Mouse (Mus musculus): Measurements from ENCODE around the gene Cables2.

Gene Cables2

GRCm38 (mm10) chr2:180273394-180274244 is at the start of gene Cables2:
Gene Cables2 (minus strand): TSS chr2:180273496.
- peak; percentile 77 for DNase-seq (ENCODE audit: low spot score)

DNA sequence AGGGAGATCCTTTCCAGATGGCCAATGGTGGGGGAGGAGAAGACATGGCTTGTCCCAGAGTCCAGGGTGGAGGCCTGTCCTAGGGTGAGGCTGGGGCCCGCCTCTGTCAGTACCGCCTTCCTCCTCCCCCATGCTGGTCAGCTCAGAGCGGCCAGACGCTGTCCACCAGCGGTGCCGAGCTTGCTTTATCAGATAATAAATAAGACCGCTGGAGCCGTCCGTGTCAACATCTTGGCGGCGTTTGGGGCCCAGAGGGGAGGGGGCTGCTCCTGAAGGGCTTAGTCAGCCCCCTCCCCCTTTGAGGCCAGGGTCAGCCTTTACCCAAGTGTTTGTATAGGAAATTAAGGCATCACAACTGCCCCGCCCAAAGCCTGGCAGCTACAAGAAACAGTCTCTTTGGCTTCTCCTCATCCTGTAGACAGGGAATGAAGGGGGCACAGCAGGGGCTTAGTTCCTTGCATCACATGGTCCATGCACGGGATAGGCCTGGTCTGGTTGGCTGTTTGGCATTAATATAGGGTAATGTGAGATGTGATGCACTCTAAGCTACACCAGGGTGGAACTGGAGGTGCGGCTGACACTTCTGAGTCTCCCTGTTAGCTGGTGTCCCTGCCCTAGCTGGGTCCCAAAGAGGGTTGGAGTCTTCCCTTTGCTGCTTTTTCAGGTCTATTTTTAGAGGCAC is 49.5 kb upstream of the Cables2 start:
- DNase-seq (ENCODE audit: low spot score): no peak

- DNase-seq (ENCODE audit: low spot score): no peak
Measured at GRCm38 (mm10) chr2:180320216-180320615, 46.9 kb upstream of the Cables2 start.

DNA sequence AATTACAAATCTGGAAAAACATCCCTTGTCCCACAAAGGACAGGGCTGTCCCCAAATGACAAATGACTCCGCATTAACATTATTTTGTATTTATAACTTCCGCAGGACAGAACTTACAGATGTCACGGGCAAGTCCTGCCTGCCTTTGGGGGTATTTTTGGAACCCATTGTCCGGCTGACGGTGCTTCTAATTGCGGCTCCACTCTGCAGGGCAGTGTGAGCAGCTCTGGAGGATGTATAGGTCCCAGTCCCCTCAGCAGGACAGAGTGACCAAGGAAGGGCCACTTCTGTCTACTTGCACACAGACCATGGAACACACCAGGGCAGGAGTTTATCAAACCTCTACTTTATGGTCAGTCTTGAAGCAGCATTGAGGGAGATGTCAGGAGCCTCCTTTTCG is 44.3 kb upstream of the Cables2 start:
- DNase-seq (ENCODE audit: low spot score): no peak

DNA sequence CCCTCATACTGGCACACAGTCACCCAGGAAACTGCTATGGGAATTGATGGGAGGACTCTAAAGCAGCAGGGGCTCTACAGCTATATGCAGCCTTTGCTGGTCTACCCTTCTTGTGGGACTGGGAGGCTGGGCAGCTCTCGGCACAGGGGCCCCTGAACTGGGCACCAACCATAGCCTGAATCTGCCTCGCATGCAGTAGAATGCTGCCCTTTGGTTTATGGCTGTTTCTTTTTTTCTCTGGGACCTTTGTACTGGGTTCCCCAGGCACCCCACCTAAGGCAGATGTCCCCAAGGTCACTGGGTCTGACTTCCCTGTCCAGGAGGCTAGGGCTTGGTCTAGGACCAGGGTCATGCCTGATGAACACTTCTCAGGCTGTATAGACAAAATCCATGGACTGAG is 41.0 kb upstream of the Cables2 start:
- DNase-seq (ENCODE audit: low spot score): no peak

DNA sequence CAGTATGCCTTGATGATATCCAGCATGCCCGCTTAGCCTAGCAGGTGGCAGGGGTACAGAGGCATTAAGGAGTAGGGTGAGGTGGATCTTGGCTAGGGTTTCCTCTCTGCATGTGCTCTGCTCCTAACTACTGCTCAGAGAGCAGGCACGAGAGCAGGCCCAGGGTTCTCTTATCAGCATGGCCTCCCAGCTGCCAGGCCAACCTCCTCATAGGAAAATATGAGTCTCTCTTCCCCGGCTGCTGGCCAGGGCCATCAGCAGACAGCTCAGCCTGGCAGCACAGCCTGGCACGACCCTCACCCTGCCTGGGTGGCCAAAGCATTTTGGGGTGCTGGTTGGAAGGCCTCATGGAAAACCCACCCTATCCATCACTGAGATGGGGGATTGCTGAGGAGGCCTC is 37.9 kb upstream of the Cables2 start:
- no peak for DNase-seq (ENCODE audit: low spot score)

- no peak for DNase-seq (ENCODE audit: low spot score)
Measured at GRCm38 (mm10) chr2:180307680-180308079, 34.4 kb upstream of the Cables2 start.

GRCm38 (mm10) chr2:180306423-180307168 is 33.3 kb upstream of the Cables2 start:
- no peak for DNase-seq (ENCODE audit: low spot score)

- DNase-seq (ENCODE audit: low spot score): no peak
Measured at GRCm38 (mm10) chr2:180306009-180306408, 32.7 kb upstream of the Cables2 start.

DNA sequence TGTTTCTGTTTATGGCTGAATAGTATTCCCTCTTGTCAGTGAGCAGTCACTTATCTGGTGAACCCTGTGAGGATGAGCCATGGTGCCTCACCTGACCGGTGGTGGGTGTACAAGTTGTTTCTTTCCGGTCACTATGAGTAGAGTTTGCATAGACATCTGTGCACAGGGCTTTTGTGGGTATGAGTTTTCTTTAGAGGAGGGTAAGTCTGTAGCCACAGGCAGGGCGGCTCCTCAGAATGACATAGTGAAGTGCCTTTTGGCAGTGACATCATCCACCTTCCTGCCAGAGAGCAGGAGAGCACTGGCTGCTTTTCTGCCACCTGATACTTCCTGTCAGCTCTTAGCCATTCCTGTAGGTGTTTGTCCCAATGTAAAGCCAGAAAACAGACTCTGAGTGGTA is 32.2 kb upstream of the Cables2 start:
- no peak for DNase-seq (ENCODE audit: low spot score)

- DNase-seq (ENCODE audit: low spot score): no peak
Measured at GRCm38 (mm10) chr2:180304554-180304953, 31.3 kb upstream of the Cables2 start.

- DNase-seq (ENCODE audit: low spot score): no peak
Measured at GRCm38 (mm10) chr2:180303468-180303867, 30.2 kb upstream of the Cables2 start.

DNA sequence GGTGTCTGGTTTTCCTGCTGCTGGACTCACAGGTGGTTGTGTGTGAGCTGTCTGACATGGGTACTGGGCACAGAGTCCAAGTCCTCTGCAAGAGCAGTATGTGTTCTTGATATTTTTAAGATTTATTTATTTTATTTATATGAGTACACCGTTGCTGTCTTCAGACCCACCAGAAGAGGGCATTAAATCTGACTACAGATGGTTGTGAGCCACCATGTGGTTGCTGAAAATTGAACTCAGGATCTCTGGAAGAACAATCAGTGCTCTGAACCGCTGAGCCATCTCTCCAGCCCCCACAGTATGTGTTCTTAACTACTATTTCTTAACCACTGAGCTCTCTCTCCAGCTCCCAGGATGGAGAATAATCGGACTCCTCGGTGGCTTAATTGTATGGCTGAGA is 28.9 kb upstream of the Cables2 start:
- DNase-seq (ENCODE audit: low spot score): no peak

GRCm38 (mm10) chr2:180300771-180301170 is 27.5 kb upstream of the Cables2 start:
- no peak for DNase-seq (ENCODE audit: low spot score)

- DNase-seq (ENCODE audit: low spot score): no peak
Measured at GRCm38 (mm10) chr2:180300252-180300651, 27.0 kb upstream of the Cables2 start.

GRCm38 (mm10) chr2:180292906-180293305 is 19.6 kb upstream of the Cables2 start:
- no peak for DNase-seq (ENCODE audit: low spot score)

- no peak for DNase-seq (ENCODE audit: low spot score)
Measured at GRCm38 (mm10) chr2:180292026-180292425, 18.7 kb upstream of the Cables2 start.

- DNase-seq (ENCODE audit: low spot score): no peak
Measured at GRCm38 (mm10) chr2:180291566-180291965, 18.3 kb upstream of the Cables2 start.

DNA sequence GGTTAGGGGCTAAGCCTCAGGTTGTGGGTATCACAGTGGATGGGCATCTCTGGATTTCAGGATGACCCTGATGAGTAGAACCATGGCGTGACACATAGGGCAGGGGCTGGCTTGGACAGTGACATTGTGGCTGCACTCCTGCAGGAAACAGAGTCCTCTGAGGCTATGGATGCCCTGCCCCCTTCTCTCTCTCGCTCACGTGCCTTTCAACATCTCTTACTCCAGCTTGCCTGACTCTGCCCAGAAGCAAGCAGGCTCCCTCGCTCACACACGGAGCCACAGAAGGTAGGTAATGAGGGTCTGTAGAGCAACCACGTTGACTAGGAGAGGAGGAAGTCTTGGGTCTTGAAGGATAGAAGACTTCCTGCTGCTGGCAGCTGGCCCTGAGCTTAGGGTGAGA is 17.2 kb upstream of the Cables2 start:
- DNase-seq (ENCODE audit: low spot score): no peak

- peak; percentile 55 for DNase-seq (ENCODE audit: low spot score)
Measured at GRCm38 (mm10) chr2:180289440-180290108, 16.3 kb upstream of the Cables2 start, which contains the start of gene Rbbp8nl. Gene Rbbp8nl (minus strand): TSS chr2:180289879.

- no peak for DNase-seq (ENCODE audit: low spot score)
Measured at GRCm38 (mm10) chr2:180288966-180289365, 15.7 kb upstream of the Cables2 start.

DNA sequence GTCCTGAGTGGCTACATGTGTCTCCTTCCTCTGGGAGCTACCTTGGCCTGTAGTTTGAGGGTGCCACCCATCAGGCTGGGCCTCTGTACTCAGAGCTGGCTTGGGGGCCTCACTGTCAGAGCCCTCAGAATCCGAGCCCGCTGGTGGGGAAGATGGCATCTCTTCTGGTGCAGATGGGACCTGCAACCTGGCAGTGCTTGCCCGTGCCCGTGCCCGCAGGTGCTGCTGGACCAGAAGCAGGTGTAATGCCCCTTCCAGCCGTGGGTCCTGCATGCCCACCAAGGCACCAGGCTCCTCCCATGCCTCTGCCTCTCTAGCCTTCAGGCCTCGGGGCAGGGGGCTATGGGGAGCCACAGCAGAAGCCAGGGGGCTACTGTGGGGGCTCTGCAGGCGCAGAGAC is 6.0 kb upstream of the Cables2 start:
- no peak for DNase-seq (ENCODE audit: low spot score)
